Mouse (Mus musculus): ENCODE data around the gene Nme2.

DNA sequence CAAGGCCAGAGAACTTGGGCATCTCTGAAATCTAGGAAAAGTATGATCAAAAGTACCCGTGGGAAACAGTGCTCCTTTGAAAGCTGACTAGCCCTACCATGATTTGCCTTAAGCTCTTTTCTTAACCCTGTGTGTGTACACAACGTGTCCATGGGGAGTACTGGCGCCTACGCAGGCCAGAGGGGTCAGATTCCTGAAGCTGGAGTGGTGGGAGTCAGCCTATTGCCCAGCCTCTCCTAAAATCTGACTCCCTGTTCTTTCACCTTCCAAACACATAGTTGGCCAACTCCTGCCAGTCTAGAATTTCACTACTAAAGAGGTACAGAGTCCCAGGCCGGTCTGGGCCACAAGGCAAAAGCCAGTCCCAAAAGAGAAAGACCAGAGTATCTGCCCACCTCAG, 3.7 kb downstream of the Nme2 start:
- TF ChIP-seq CTCF (IDR thresholded peaks at IDR 0.05; ENCODE audit: low read depth, low read length) (no peak), POLR2A (IDR thresholded peaks at IDR 0.05; ENCODE audit: extremely low read depth, insufficient read depth, low read length) (no peak)
